Mouse (Mus musculus) cerebellum, adult 2 months (tissue): Measurements from ENCODE around the gene Trim38.

ENCODE experiments used
- CTCF ChIP-seq: fragments of 200-500 bp; IDR thresholded peaks from 2 replicates; pipeline ENCODE4 v1.5.1; 2011; ENCODE audit warnings: low read depth, mild to moderate bottlenecking, control low read depth, low read length, moderate library complexity, borderline replicate concordance; ENCODE audit not compliant: insufficient read depth
- POLR2A ChIP-seq: fragments of 200-500 bp; IDR thresholded peaks from 2 replicates; pipeline ENCODE4 v1.6.1; 2011; ENCODE audit warnings: low read length, control low read depth, borderline replicate concordance; ENCODE audit not compliant: insufficient read depth

DNA sequence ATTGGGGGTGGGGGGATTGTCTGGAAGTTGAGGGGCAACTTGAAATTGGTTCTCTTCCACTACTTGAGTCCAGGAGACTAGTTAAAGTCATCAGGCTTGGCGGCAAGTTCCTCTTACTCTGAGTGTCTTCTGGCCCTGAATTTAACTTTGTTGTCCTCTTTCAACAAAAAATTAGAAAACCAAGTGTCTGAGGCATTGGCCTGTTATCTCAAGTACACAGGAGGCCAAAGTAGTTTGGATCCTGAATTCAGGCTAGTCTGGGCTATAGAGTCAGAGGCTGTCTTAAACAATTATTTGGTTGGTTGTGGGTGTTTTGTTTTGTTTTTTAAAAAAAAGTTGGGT lies 4.6 kb upstream of the Trim38 start:
- TF ChIP-seq CTCF (no peak), POLR2A (no peak)
